Mouse (Mus musculus) MEL (cell line): ENCODE measurements around the gene Grap.

Experiments used
- CTCF ChIP-seq, 3 experiments: IDR thresholded peaks in 2 of 3; conservative IDR thresholded peaks in 1 of 3; 2 replicates each; pipeline ENCODE4 v1.5.1; 2011 to 2012; ENCODE audit warnings: low read length in 3 of 3, low read depth in 2 of 3, mild to moderate bottlenecking in 2 of 3, improper control_type of control experiment in 1 of 3, inconsistent platforms in 1 of 3, mixed read lengths in 1 of 3, moderate library complexity in 1 of 3; ENCODE audit not compliant: control insufficient read depth in 1 of 3, insufficient read depth in 1 of 3, poor library complexity in 1 of 3, severe bottlenecking in 1 of 3
- E2F4 ChIP-seq: IDR thresholded peaks from 2 replicates; pipeline ENCODE4 v1.6.1; 2011; ENCODE audit warnings: low read depth, low read length, improper control_type of control experiment, borderline replicate concordance
- EP300 ChIP-seq, 2 experiments: IDR thresholded peaks; 2 replicates each; pipeline ENCODE4 v1.6.1; 2011; ENCODE audit warnings: improper control_type of control experiment in 2 of 2, low read length in 2 of 2, low read depth in 1 of 2, mild to moderate bottlenecking in 1 of 2
- GATA1 ChIP-seq: IDR thresholded peaks from 2 replicates; pipeline ENCODE4 v1.6.1; 2011; ENCODE audit warnings: low read depth, low read length, improper control_type of control experiment
- JUND ChIP-seq: IDR thresholded peaks from 2 replicates; pipeline ENCODE4 v1.6.1; 2011; ENCODE audit warnings: low read depth, mild to moderate bottlenecking, improper control_type of control experiment, low read length
- MAFK ChIP-seq: IDR thresholded peaks from 2 replicates; pipeline ENCODE4 v1.6.1; 2011; ENCODE audit warnings: low read depth, mild to moderate bottlenecking, low read length, improper control_type of control experiment, borderline replicate concordance
- POLR2A ChIP-seq, 2 experiments: IDR thresholded peaks; 2 replicates each; pipeline ENCODE4 v1.6.1; 2011 to 2012; ENCODE audit warnings: low read length in 2 of 2, mild to moderate bottlenecking in 2 of 2, control low read depth in 1 of 2, improper control_type of control experiment in 1 of 2, low read depth in 1 of 2, moderate library complexity in 1 of 2; ENCODE audit not compliant: control insufficient read depth in 1 of 2, insufficient read depth in 1 of 2, poor library complexity in 1 of 2
- POLR2AphosphoS2 ChIP-seq: IDR thresholded peaks from 2 replicates; pipeline ENCODE4 v1.6.1; 2011; ENCODE audit warnings: low read length, improper control_type of control experiment
- POLR2AphosphoS5 ChIP-seq: IDR thresholded peaks from 2 replicates; pipeline ENCODE4 v1.6.1; 2012; ENCODE audit warnings: low read depth, borderline replicate concordance, mild to moderate bottlenecking, inconsistent platforms, low read length, moderate library complexity, mixed read lengths
- SMC3 ChIP-seq: IDR thresholded peaks from 2 replicates; pipeline ENCODE4 v1.6.1; 2011; ENCODE audit warnings: low read depth, low read length, improper control_type of control experiment
- TBP ChIP-seq: IDR thresholded peaks from 2 replicates; pipeline ENCODE4 v1.8.0; 2011; ENCODE audit warnings: low read depth, low read length, improper control_type of control experiment
- USF1 ChIP-seq: IDR thresholded peaks from 2 replicates; pipeline ENCODE4 v1.6.1; 2014; ENCODE audit warnings: low read depth, mild to moderate bottlenecking, inconsistent platforms, low read length, improper control_type of control experiment, moderate library complexity
- USF2 ChIP-seq, 2 experiments: IDR thresholded peaks; 2 replicates each; pipeline ENCODE4 v1.6.1; 2011 to 2012; ENCODE audit warnings: improper control_type of control experiment in 2 of 2, low read length in 2 of 2, borderline replicate concordance in 1 of 2, inconsistent platforms in 1 of 2, low read depth in 1 of 2, mild to moderate bottlenecking in 1 of 2; ENCODE audit not compliant: insufficient read depth in 1 of 2
- ZC3H11A ChIP-seq: IDR thresholded peaks from 2 replicates; pipeline ENCODE4 v1.6.1; 2012; ENCODE audit warnings: low read depth, mild to moderate bottlenecking, inconsistent platforms, low read length, improper control_type of control experiment

GRCm38 (mm10) chr11:61637413-61637812 is 15.7 kb upstream of the Grap start:
- TF ChIP-seq EP300 (IDR thresholded peaks at IDR 0.05; ENCODE audit: low read depth in 1 of 2, low read length in 2 of 2) (no peak), USF2 (IDR thresholded peaks at IDR 0.05; ENCODE audit: borderline replicate concordance in 1 of 2, insufficient read depth in 1 of 2, low read depth in 1 of 2, low read length in 2 of 2) (no peak), GATA1 (no peak), POLR2AphosphoS2 (no peak), TBP (no peak), MAFK (no peak), POLR2AphosphoS5 (no peak), POLR2A (IDR thresholded peaks at IDR 0.05; ENCODE audit: control insufficient read depth in 1 of 2, insufficient read depth in 1 of 2, low read depth in 1 of 2, low read length in 2 of 2, poor library complexity in 1 of 2) (no peak), CTCF (IDR thresholded peaks at IDR 0.05 in 2 of 3, conservative IDR thresholded peaks at IDR 0.05 in 1 of 3; ENCODE audit: control insufficient read depth in 1 of 3, insufficient read depth in 1 of 3, low read depth in 2 of 3, low read length in 3 of 3, poor library complexity in 1 of 3, severe bottlenecking in 1 of 3) (peak in 1 of 3 experiments; percentile 0; a peak in 1 of 6 replicates), SMC3 (peak; percentile 5; the same call in 1 of the 2 replicates), JUND (no peak), USF1 (no peak), E2F4 (no peak), ZC3H11A (no peak)
